Mouse (Mus musculus): ENCODE measurements at regions not wholly inside any gene's neighbourhood (a gene's known extent, or its start where the extent isn't known, plus 50 kb on each side); places are given as distances from the start of the nearest gene placed in this dataset.

DNA sequence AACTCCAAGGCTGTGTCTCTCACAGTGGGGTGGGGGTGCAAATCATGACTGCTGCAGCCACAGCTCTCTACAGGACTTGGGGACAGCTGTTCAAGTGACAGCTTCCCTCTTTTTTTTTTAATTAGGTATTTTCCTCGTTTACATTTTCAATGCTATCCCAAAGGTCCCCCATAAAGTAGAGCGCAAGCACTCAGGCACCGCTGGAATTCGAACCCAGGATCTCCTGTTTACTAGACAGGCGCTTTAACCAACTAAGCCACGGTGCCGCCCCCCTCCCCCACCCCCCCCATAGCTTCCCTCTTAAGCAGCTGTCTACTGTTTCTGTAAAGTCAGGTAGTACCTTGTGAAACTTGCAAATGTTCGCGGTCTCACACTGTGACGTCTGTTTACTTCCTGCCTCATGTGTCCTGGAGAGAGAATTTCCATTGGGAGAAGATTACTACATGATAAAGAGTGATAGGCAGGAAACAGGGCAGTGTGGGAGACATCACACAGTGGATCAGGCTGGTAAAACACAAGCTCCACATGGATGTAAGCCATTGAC is 324.7 kb downstream of the 1700129C05Rik start:
- no peaks in the 10 kb centered on the region for H3K9me3 ChIP-seq (replicated peaks; ENCODE audit: insufficient read depth, low read length)
- no peak overlapping the region for H3K9ac ChIP-seq (ENCODE audit: control insufficient read depth, low read depth, low read length, poor library complexity, severe bottlenecking)
- no peaks in the 10 kb centered on the region for H3K79me2 ChIP-seq (ENCODE audit: control insufficient read depth, insufficient read depth, low read length, poor library complexity)
- TF ChIP-seq MAZ (IDR thresholded peaks at IDR 0.05; ENCODE audit: low read depth, low read length) (no peak), MEF2A (IDR thresholded peaks at IDR 0.05; ENCODE audit: extremely low read depth, insufficient replicate concordance, low read depth, low read length, poor library complexity, severe bottlenecking) (no peak), NELFE (IDR thresholded peaks at IDR 0.05; ENCODE audit: low read depth, low read length) (no peak)
- no peaks in the 10 kb centered on the region for H3K27me3 ChIP-seq (ENCODE audit: control insufficient read depth in 1 of 2, insufficient read depth in 2 of 2, low read length in 2 of 2)
- no peaks in the 10 kb centered on the region for H3K4me1 ChIP-seq (ENCODE audit: control insufficient read depth in 1 of 2, insufficient read depth in 2 of 2, low read length in 2 of 2)
- no peak overlapping the region for H3K27ac ChIP-seq (ENCODE audit: control insufficient read depth, low read depth, low read length)
- DNase-seq (ENCODE audit: low read depth, low spot score): no peak
- no peak overlapping the region for H3K4me3 ChIP-seq (ENCODE audit: control insufficient read depth in 1 of 2, insufficient read depth in 1 of 2, low read depth in 2 of 2, low read length in 2 of 2)
- no peaks in the 10 kb centered on the region for H3K36me3 ChIP-seq (ENCODE audit: control insufficient read depth in 1 of 2, insufficient read depth in 2 of 2, low read length in 2 of 2)

- Histone ChIP-seq H3K9me3 (replicated peaks; ENCODE audit: insufficient read depth, low read length) (no peaks in the 10 kb centered on the region), H3K27ac (ENCODE audit: control insufficient read depth, low read depth, low read length) (no peak overlapping the region), H3K9ac (ENCODE audit: control insufficient read depth, low read depth, low read length, poor library complexity, severe bottlenecking) (no peak overlapping the region), H3K79me2 (ENCODE audit: control insufficient read depth, insufficient read depth, low read length, poor library complexity) (no peaks in the 10 kb centered on the region), H3K4me1 (ENCODE audit: control insufficient read depth in 1 of 2, insufficient read depth in 2 of 2, low read length in 2 of 2) (no peaks in the 10 kb centered on the region), H3K36me3 (ENCODE audit: control insufficient read depth in 1 of 2, insufficient read depth in 2 of 2, low read length in 2 of 2) (no peaks in the 10 kb centered on the region), H3K27me3 (ENCODE audit: control insufficient read depth in 1 of 2, insufficient read depth in 2 of 2, low read length in 2 of 2) (no peaks in the 10 kb centered on the region), H3K4me3 (ENCODE audit: control insufficient read depth in 1 of 2, insufficient read depth in 1 of 2, low read depth in 2 of 2, low read length in 2 of 2) (no peak overlapping the region)
- no peak for DNase-seq (ENCODE audit: low read depth, low spot score)
- TF ChIP-seq CHD2 (IDR thresholded peaks at IDR 0.05; ENCODE audit: low read length) (no peak), SIN3A (IDR thresholded peaks at IDR 0.05; ENCODE audit: low read length) (no peak), MAFK (IDR thresholded peaks at IDR 0.05; ENCODE audit: borderline replicate concordance, low read depth, low read length) (no peak)
Observed at GRCm38 (mm10) chr14:58816540-58816876, 326.2 kb downstream of the 1700129C05Rik start.

GRCm38 (mm10) chr14:58815616-58816539 is 326.8 kb downstream of the 1700129C05Rik start:
- no peak overlapping the region for H3K4me3 ChIP-seq (ENCODE audit: control insufficient read depth in 1 of 2, insufficient read depth in 1 of 2, low read depth in 2 of 2, low read length in 2 of 2)
- no peaks in the 10 kb centered on the region for H3K4me1 ChIP-seq (ENCODE audit: control insufficient read depth in 1 of 2, insufficient read depth in 2 of 2, low read length in 2 of 2)
- no peaks in the 10 kb centered on the region for H3K9me3 ChIP-seq (replicated peaks; ENCODE audit: insufficient read depth, low read length)
- no peaks in the 10 kb centered on the region for H3K79me2 ChIP-seq (ENCODE audit: control insufficient read depth, insufficient read depth, low read length, poor library complexity)
- H3K9ac ChIP-seq (ENCODE audit: control insufficient read depth, low read depth, low read length, poor library complexity, severe bottlenecking): no peak overlapping the region
- no peaks in the 10 kb centered on the region for H3K36me3 ChIP-seq (ENCODE audit: control insufficient read depth in 1 of 2, insufficient read depth in 2 of 2, low read length in 2 of 2)
- TF ChIP-seq ZKSCAN1 (IDR thresholded peaks at IDR 0.05; ENCODE audit: low read depth, low read length) (no peak), CTCF (IDR thresholded peaks at IDR 0.05 in 2 of 3, conservative IDR thresholded peaks at IDR 0.05 in 1 of 3; ENCODE audit: control insufficient read depth in 1 of 3, insufficient read depth in 1 of 3, low read depth in 2 of 3, low read length in 3 of 3, poor library complexity in 1 of 3, severe bottlenecking in 1 of 3) (no peak), E2F4 (IDR thresholded peaks at IDR 0.05; ENCODE audit: borderline replicate concordance, low read depth, low read length) (no peak), MEF2A (IDR thresholded peaks at IDR 0.05; ENCODE audit: extremely low read depth, insufficient replicate concordance, low read depth, low read length, poor library complexity, severe bottlenecking) (no peak), UBTF (IDR thresholded peaks at IDR 0.05; ENCODE audit: borderline replicate concordance, insufficient read depth, low read depth, low read length) (no peak), SMC3 (IDR thresholded peaks at IDR 0.05; ENCODE audit: low read depth, low read length) (no peak), NELFE (IDR thresholded peaks at IDR 0.05; ENCODE audit: low read depth, low read length) (no peak), NRF1 (IDR thresholded peaks at IDR 0.05; ENCODE audit: insufficient read depth, low read depth, low read length, poor library complexity, severe bottlenecking) (no peak), SIN3A (IDR thresholded peaks at IDR 0.05; ENCODE audit: low read length) (no peak), ZNF384 (IDR thresholded peaks at IDR 0.05; ENCODE audit: low read depth, low read length) (no peak), ZMIZ1 (IDR thresholded peaks at IDR 0.05; ENCODE audit: low read depth, low read length) (no peak), GATA1 (IDR thresholded peaks at IDR 0.05; ENCODE audit: low read depth, low read length) (no peak), KAT2A (conservative IDR thresholded peaks at IDR 0.05; ENCODE audit: low read depth, low read length) (no peak), MAX (IDR thresholded peaks at IDR 0.05; ENCODE audit: low read length) (no peak), ELF1 (IDR thresholded peaks at IDR 0.05; ENCODE audit: low read depth, low read length) (no peak), MAZ (IDR thresholded peaks at IDR 0.05; ENCODE audit: low read depth, low read length) (no peak), POLR2AphosphoS5 (IDR thresholded peaks at IDR 0.05; ENCODE audit: borderline replicate concordance, low read depth, low read length) (no peak), BHLHE40 (IDR thresholded peaks at IDR 0.05; ENCODE audit: borderline replicate concordance, low read depth, low read length) (no peak)
- no peak for DNase-seq (ENCODE audit: low read depth, low spot score)
- H3K27me3 ChIP-seq (ENCODE audit: control insufficient read depth in 1 of 2, insufficient read depth in 2 of 2, low read length in 2 of 2): no peaks in the 10 kb centered on the region
- no peak overlapping the region for H3K27ac ChIP-seq (ENCODE audit: control insufficient read depth, low read depth, low read length)

Data from MEL (cell line).